Mouse (Mus musculus): ENCODE data around the gene Bspry. TPM values are rescaled to one million over a fixed set of nuclear protein-coding genes. Genes with fewer than 3 reads are reported as not detected.

Gene Bspry
- polyA plus RNA-seq, 1 experiment, result 1.1 TPM

DNA sequence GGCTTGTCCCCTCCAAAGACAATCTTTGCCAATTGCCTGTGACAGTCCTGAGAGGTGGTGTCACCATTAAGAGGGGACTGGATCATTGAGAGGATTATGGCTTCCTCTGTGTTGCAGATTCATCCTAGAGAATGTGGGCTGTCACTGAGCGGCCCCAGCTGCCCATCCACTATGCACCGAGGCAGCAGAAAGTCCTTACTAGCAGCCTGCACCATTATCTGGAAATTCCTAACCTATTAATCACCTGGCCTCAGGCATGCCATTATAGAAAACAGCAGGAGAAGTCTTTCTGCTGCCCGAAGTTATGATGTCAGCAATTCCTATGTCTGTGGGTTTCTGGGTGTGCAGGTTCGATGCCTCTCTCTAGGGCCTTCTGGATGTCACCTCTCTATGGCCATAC is 38.9 kb upstream of the Bspry start:
- no peak for TF ChIP-seq USF1 (IDR thresholded peaks at IDR 0.05; ENCODE audit: low read depth)
- no peak overlapping the region for H3K4me3 ChIP-seq
- no peaks in the 10 kb centered on the region for H3K79me2 ChIP-seq (ENCODE audit: control insufficient read depth, insufficient read depth)
- no peaks in the 10 kb centered on the region for H3K27me3 ChIP-seq (ENCODE audit: control insufficient read depth, insufficient read depth, insufficient read length)
- no peak overlapping the region for H3K4me2 ChIP-seq (ENCODE audit: low read depth)
- H3ac ChIP-seq (ENCODE audit: control insufficient read depth, insufficient read length), result no peak overlapping the region
- no peaks in the 10 kb centered on the region for H3K36me3 ChIP-seq (ENCODE audit: control insufficient read depth, insufficient read depth)

DNA sequence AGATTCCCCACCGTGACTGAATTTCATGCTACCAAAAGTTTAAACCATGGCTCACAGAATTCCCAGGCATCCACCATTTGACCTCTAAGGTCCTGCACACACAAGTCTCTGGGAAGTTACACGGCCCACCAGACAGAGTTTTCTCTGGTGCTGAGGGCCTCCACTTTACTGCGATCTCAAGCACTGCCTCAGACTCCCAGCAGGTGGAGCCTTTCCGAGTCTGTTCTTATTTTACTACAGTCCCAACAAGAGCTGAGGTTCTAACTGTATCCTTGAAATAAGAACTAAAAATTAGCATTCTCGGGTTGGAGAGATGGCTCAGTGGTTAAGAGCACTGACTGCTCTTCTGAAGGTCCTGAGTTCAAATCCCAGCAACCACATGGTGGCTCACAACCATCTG is 24.9 kb upstream of the Bspry start:
- no peak for TF ChIP-seq TCF3 (IDR thresholded peaks at IDR 0.05; ENCODE audit: insufficient read length, low read depth)
- TF ChIP-seq E2F4 (IDR thresholded peaks at IDR 0.05; ENCODE audit: insufficient read depth), result no peak
- TF ChIP-seq USF1 (IDR thresholded peaks at IDR 0.05; ENCODE audit: low read depth), result no peak
- TF ChIP-seq REST (IDR thresholded peaks at IDR 0.05; ENCODE audit: insufficient read depth, insufficient read length), result no peak
- no peak for TF ChIP-seq POLR2A (IDR thresholded peaks at IDR 0.05; ENCODE audit: insufficient read length, low read depth)
- no peak for TF ChIP-seq POLR2AphosphoS2 (IDR thresholded peaks at IDR 0.05; ENCODE audit: insufficient read length, low read depth)
- no peak for TF ChIP-seq SRF (IDR thresholded peaks at IDR 0.05; ENCODE audit: control insufficient read depth, insufficient read length, low read depth)
- no peak for TF ChIP-seq MYOD1 (IDR thresholded peaks at IDR 0.05; ENCODE audit: control insufficient read depth in 1 of 3, insufficient read length in 2 of 3, low read depth in 2 of 3)
- TF ChIP-seq MAX (IDR thresholded peaks at IDR 0.05; ENCODE audit: low read depth), result no peak
- TF ChIP-seq CEBPB (IDR thresholded peaks at IDR 0.05; ENCODE audit: insufficient read depth, poor library complexity, severe bottlenecking), result no peak
- no peak for TF ChIP-seq MYOG (IDR thresholded peaks at IDR 0.05; ENCODE audit: control insufficient read depth in 1 of 3, insufficient read depth in 1 of 3, insufficient read length in 2 of 3, low read depth in 2 of 3)
- no peak for TF ChIP-seq TCF12 (IDR thresholded peaks at IDR 0.05; ENCODE audit: insufficient read depth, poor library complexity, severe bottlenecking)
- no peaks in the 10 kb centered on the region for H3K27me3 ChIP-seq (ENCODE audit: control insufficient read depth, insufficient read depth, insufficient read length)
- H3K4me3 ChIP-seq, result no peak overlapping the region
- no peak overlapping the region for H3K4me2 ChIP-seq (ENCODE audit: low read depth)
- no peaks in the 10 kb centered on the region for H3K79me2 ChIP-seq (ENCODE audit: control insufficient read depth, insufficient read depth)
- no peak overlapping the region for H3ac ChIP-seq (ENCODE audit: control insufficient read depth, insufficient read length)
- H3K36me3 ChIP-seq (ENCODE audit: control insufficient read depth, insufficient read depth), result no peaks in the 10 kb centered on the region

DNA sequence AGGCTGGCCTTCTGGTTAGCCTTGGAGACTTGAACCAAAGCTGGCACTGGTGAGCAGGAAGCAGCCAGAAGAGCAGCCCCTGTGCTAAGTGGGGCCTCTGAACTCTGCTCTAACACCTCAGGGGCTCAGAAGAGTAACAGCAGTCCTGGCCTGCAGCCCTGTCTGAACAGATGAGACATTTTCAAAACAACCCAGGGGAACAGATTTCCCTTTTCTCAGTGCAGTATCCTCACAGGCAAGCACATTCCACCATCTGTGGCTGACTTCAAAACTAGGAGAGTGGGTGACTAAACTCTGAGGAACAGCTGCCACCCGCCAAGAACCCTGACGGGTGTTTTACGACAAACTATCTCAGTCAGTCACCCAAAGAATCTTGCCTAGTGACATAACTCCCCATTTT is 20.8 kb upstream of the Bspry start:
- Histone ChIP-seq H3K27me3 (ENCODE audit: control insufficient read depth, insufficient read depth, insufficient read length) (no peaks in the 10 kb centered on the region), H3K79me2 (ENCODE audit: control insufficient read depth, insufficient read depth) (no peaks in the 10 kb centered on the region), H3K4me2 (ENCODE audit: low read depth) (no peak overlapping the region), H3ac (ENCODE audit: control insufficient read depth, insufficient read length) (no peak overlapping the region), H3K4me3 (no peak overlapping the region), H3K36me3 (ENCODE audit: control insufficient read depth, insufficient read depth) (no peaks in the 10 kb centered on the region)
- TF ChIP-seq TCF12 (IDR thresholded peaks at IDR 0.05; ENCODE audit: insufficient read depth, poor library complexity, severe bottlenecking) (peak; percentile 26), MYOG (IDR thresholded peaks at IDR 0.05; ENCODE audit: control insufficient read depth in 1 of 3, insufficient read depth in 1 of 3, insufficient read length in 2 of 3, low read depth in 2 of 3) (peak in 2 of 3 experiments; percentile 37 to 57), USF1 (IDR thresholded peaks at IDR 0.05; ENCODE audit: low read depth) (no peak), TCF3 (IDR thresholded peaks at IDR 0.05; ENCODE audit: insufficient read length, low read depth) (no peak), MYOD1 (IDR thresholded peaks at IDR 0.05; ENCODE audit: control insufficient read depth in 1 of 3, insufficient read length in 2 of 3, low read depth in 2 of 3) (peak in 2 of 3 experiments; percentile 64 to 66), REST (IDR thresholded peaks at IDR 0.05; ENCODE audit: insufficient read depth, insufficient read length) (no peak), E2F4 (IDR thresholded peaks at IDR 0.05; ENCODE audit: insufficient read depth) (no peak)

DNA sequence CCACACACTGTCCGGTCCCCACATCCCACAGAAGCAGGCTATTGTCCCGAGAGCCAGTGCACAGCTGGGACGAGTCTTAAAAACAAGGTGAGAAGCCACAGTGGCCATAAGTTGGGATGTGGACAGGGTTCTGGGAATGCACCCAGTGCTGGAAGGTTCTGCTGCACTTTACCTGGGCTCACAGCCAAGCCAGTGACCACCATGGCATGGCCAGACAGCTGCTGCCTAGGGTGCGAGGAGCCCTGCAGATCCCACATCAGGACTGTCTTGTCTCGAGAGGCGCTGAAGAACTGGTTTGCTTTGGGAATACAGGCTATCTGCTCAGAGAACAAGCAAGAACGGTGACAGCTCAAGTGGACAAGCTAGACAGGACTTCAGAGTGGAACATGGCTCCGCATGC is 19.5 kb upstream of the Bspry start:
- no peak overlapping the region for H3ac ChIP-seq (ENCODE audit: control insufficient read depth, insufficient read length)
- H3K4me2 ChIP-seq (ENCODE audit: low read depth), result no peak overlapping the region
- TF ChIP-seq MYOG (IDR thresholded peaks at IDR 0.05; ENCODE audit: control insufficient read depth in 1 of 3, insufficient read depth in 1 of 3, insufficient read length in 2 of 3, low read depth in 2 of 3) (peak in 2 of 3 experiments; percentile 89 to 93), MYOD1 (IDR thresholded peaks at IDR 0.05; ENCODE audit: control insufficient read depth in 1 of 3, insufficient read length in 2 of 3, low read depth in 2 of 3) (peak in 2 of 3 experiments; percentile 84 to 89), TCF3 (IDR thresholded peaks at IDR 0.05; ENCODE audit: insufficient read length, low read depth) (peak; percentile 8), E2F4 (IDR thresholded peaks at IDR 0.05; ENCODE audit: insufficient read depth) (no peak)
- H3K27me3 ChIP-seq (ENCODE audit: control insufficient read depth, insufficient read depth, insufficient read length), result no peaks in the 10 kb centered on the region
- H3K4me3 ChIP-seq, result no peak overlapping the region
- no peaks in the 10 kb centered on the region for H3K36me3 ChIP-seq (ENCODE audit: control insufficient read depth, insufficient read depth)
- no peaks in the 10 kb centered on the region for H3K79me2 ChIP-seq (ENCODE audit: control insufficient read depth, insufficient read depth)

DNA sequence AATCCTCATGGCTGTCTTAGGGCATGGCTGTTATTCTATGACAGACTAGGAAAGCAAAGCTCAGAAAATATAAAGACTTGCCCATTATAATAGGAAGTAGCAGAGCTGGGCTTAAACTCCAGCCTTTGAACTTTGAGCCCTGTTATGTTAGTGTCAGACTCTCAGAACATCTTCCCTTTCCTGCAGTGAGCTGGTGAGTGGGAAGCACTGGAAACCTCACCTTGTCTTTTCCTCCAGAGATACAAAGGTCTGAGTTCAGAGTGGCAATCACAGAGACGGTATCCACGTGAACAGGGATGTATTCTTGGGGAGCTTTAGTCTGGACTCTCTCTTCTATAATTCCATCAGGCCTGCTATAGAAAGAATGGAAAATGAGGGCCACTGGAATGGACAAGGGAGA is 16.7 kb upstream of the Bspry start:
- H3K27me3 ChIP-seq (ENCODE audit: control insufficient read depth, insufficient read depth, insufficient read length), result no peaks in the 10 kb centered on the region
- no peaks in the 10 kb centered on the region for H3K36me3 ChIP-seq (ENCODE audit: control insufficient read depth, insufficient read depth)
- no peaks in the 10 kb centered on the region for H3K79me2 ChIP-seq (ENCODE audit: control insufficient read depth, insufficient read depth)
- no peak overlapping the region for H3K4me3 ChIP-seq
- TF ChIP-seq POLR2AphosphoS2 (IDR thresholded peaks at IDR 0.05; ENCODE audit: insufficient read length, low read depth), result no peak
- TF ChIP-seq POLR2A (IDR thresholded peaks at IDR 0.05; ENCODE audit: insufficient read length, low read depth), result no peak
- TF ChIP-seq MYOG (IDR thresholded peaks at IDR 0.05; ENCODE audit: control insufficient read depth in 1 of 3, insufficient read depth in 1 of 3, insufficient read length in 2 of 3, low read depth in 2 of 3), result no peak
- TF ChIP-seq MAX (IDR thresholded peaks at IDR 0.05; ENCODE audit: low read depth), result no peak
- TF ChIP-seq CEBPB (IDR thresholded peaks at IDR 0.05; ENCODE audit: insufficient read depth, poor library complexity, severe bottlenecking), result no peak
- no peak for TF ChIP-seq E2F4 (IDR thresholded peaks at IDR 0.05; ENCODE audit: insufficient read depth)
- no peak for TF ChIP-seq SRF (IDR thresholded peaks at IDR 0.05; ENCODE audit: control insufficient read depth, insufficient read length, low read depth)
- TF ChIP-seq MYOD1 (IDR thresholded peaks at IDR 0.05; ENCODE audit: control insufficient read depth in 1 of 3, insufficient read length in 2 of 3, low read depth in 2 of 3), result no peak
- TF ChIP-seq REST (IDR thresholded peaks at IDR 0.05; ENCODE audit: insufficient read depth, insufficient read length), result no peak
- no peak for TF ChIP-seq TCF12 (IDR thresholded peaks at IDR 0.05; ENCODE audit: insufficient read depth, poor library complexity, severe bottlenecking)
- no peak for TF ChIP-seq TCF3 (IDR thresholded peaks at IDR 0.05; ENCODE audit: insufficient read length, low read depth)
- no peak for TF ChIP-seq USF1 (IDR thresholded peaks at IDR 0.05; ENCODE audit: low read depth)
- H3K4me2 ChIP-seq (ENCODE audit: low read depth), result no peak overlapping the region
- no peak overlapping the region for H3ac ChIP-seq (ENCODE audit: control insufficient read depth, insufficient read length)

Measured in myocyte (in vitro differentiated cells).